Comparison of ENCODE assay signal across 9 mouse cellular contexts in genomic region chr4:101656956-101657570, GRCm38 (mm10). TPM values are rescaled to one million over a fixed set of nuclear protein-coding genes. Genes with fewer than 3 reads are reported as not detected.
DNase-seq lines count a peak whose midpoint lies in the region; ATAC-seq and TF ChIP-seq lines count a peak whose summit lies in the region.
"Had no signal": no experiment of that assay in that cellular context is flagged by ENCODE, and none has a peak within 500 bp of the region (broad histone marks: within the 10 kb centered on the region; RNA-seq: fewer than 3 reads in every experiment).

No protein-coding gene starts in this region.

- ATAC-seq in intestine, postnatal 0 days = no peak
- no peak for ATAC-seq in intestine, embryonic 15.5 days
- peak; percentile 6; the same call in 1 of the 2 replicates for ATAC-seq in erythroid progenitor cell, adult 5-6 weeks (replicated peaks; ENCODE audit: low FRiP score, poor library complexity, severe bottlenecking)
- ATAC-seq in midbrain, postnatal 0 days (ENCODE audit: low FRiP score) = no peak

- no peaks in the 10 kb centered on the region for H3K4me1 ChIP-seq in intestine, postnatal 0 days (replicated peaks; ENCODE audit: control insufficient read depth, insufficient read depth, low read length)
- H3K4me1 ChIP-seq in intestine, embryonic 15.5 days (replicated peaks) = no peaks in the 10 kb centered on the region; the same call in 1 of the 2 replicates
- no peaks in the 10 kb centered on the region for H3K4me1 ChIP-seq in midbrain, postnatal 0 days (ENCODE audit: insufficient read depth, low read length)

- peak; percentile 48 for DNase-seq in MEL-GATA-1-ER (ENCODE audit: extremely low read depth, low read depth)
- peak; percentile 67 for DNase-seq in midbrain, postnatal 0 days (ENCODE audit: low spot score)
- DNase-seq in left cerebral cortex, adult 8-10 months (ENCODE audit: low spot score in 2 of 2) = no peak
- DNase-seq in spleen, adult 12 weeks (ENCODE audit: low spot score) = no peak
- DNase-seq in right cerebral cortex, adult 2 months (ENCODE audit: low spot score in 2 of 2) = no peak
- DNase-seq: adrenal gland, postnatal 36 days had no signal

- no peaks in the 10 kb centered on the region for H3K27me3 ChIP-seq in intestine, postnatal 0 days (replicated peaks; ENCODE audit: control insufficient read depth, insufficient read depth, low read length)
- no peaks in the 10 kb centered on the region for H3K27me3 ChIP-seq in intestine, embryonic 15.5 days (replicated peaks)
- H3K27me3 ChIP-seq in midbrain, postnatal 0 days (ENCODE audit: insufficient read depth, low read length) = no peaks in the 10 kb centered on the region

- TF ChIP-seq CTCF in intestine, postnatal 0 days (IDR thresholded peaks at IDR 0.05; ENCODE audit: low read depth) = peak; percentile 76
- peak; percentile 81 for TF ChIP-seq CTCF in midbrain, postnatal 0 days (IDR thresholded peaks at IDR 0.05)

- no peaks in the 10 kb centered on the region for H3K9me3 ChIP-seq in intestine, postnatal 0 days (ENCODE audit: control insufficient read depth)
- no peaks in the 10 kb centered on the region for H3K9me3 ChIP-seq in intestine, embryonic 15.5 days
- H3K9me3 ChIP-seq in midbrain, postnatal 0 days (ENCODE audit: low read length) = no peaks in the 10 kb centered on the region

- no peak overlapping the region for H3K27ac ChIP-seq in intestine, postnatal 0 days (ENCODE audit: low read depth, low read length)
- H3K27ac ChIP-seq in intestine, embryonic 15.5 days = no peak overlapping the region
- no peak overlapping the region for H3K27ac ChIP-seq in midbrain, postnatal 0 days (ENCODE audit: low read depth, low read length)

- 39% methylated on average over 6 of the region's 6 CpGs for WGBS in intestine, postnatal 0 days
- WGBS in intestine, embryonic 15.5 days = 43% methylated on average over 6 of the region's 6 CpGs
- WGBS in midbrain, postnatal 0 days = 58% methylated on average over 6 of the region's 6 CpGs

- peaks cover 55% of the 10 kb centered on the region for H3K36me3 ChIP-seq in intestine, postnatal 0 days (ENCODE audit: control insufficient read depth, insufficient read depth)
- H3K36me3 ChIP-seq in intestine, embryonic 15.5 days = peaks cover 8% of the 10 kb centered on the region
- peaks cover 10% of the 10 kb centered on the region; the same call in 1 of the 2 replicates for H3K36me3 ChIP-seq in midbrain, postnatal 0 days (ENCODE audit: insufficient read depth, low read length)

- H3K4me2 ChIP-seq in intestine, postnatal 0 days (replicated peaks; ENCODE audit: low read depth) = no peak overlapping the region
- H3K4me2 ChIP-seq in intestine, embryonic 15.5 days (replicated peaks) = no peak overlapping the region
- no peak overlapping the region for H3K4me2 ChIP-seq in midbrain, postnatal 0 days (ENCODE audit: low read depth, low read length, poor library complexity, severe bottlenecking)

- H3K4me3 ChIP-seq in intestine, postnatal 0 days (ENCODE audit: low read depth, low read length) = no peak overlapping the region
- no peak overlapping the region for H3K4me3 ChIP-seq in intestine, embryonic 15.5 days (replicated peaks)
- H3K4me3 ChIP-seq in midbrain, postnatal 0 days (ENCODE audit: low read depth, low read length) = no peak overlapping the region

- H3K9ac ChIP-seq in intestine, postnatal 0 days (ENCODE audit: low read depth, low read length) = no peak overlapping the region
- no peak overlapping the region for H3K9ac ChIP-seq in intestine, embryonic 15.5 days
- no peak overlapping the region for H3K9ac ChIP-seq in midbrain, postnatal 0 days (replicated peaks; ENCODE audit: low read length, poor library complexity, severe bottlenecking)

RNA-seq across cellular contexts. Expression of gene Leprot, which starts 9.5 kb away (rescaled TPM):
- 130 and 137 TPM in 2 replicates for polyA plus RNA-seq in intestine, postnatal 0 days (2015; fragmentation: Nextera tagmentation; extraction: Ambion mirVana)
- 96.3 and 97.1 TPM in 2 replicates for polyA plus RNA-seq in intestine, embryonic 15.5 days (2015; fragmentation: Nextera tagmentation; extraction: Ambion mirVana)
- 39.0 and 44.3 TPM in 2 replicates for total RNA-seq in erythroid progenitor cell, adult 5-6 weeks (2015; ENCODE audit: low replicate concordance)
- 44.6 and 63.9 TPM in 2 replicates for total RNA-seq in erythroid progenitor cell, adult 5-6 weeks (2017; ENCODE audit: low replicate concordance)
- total RNA-seq in midbrain, postnatal 0 days (2014; rRNA removed) = 60.2 and 75.0 TPM in 2 replicates
- polyA plus RNA-seq in midbrain, postnatal 0 days (2015; fragmentation: Nextera tagmentation; extraction: Ambion mirVana) = 90.3 and 92.8 TPM in 2 replicates
- 10 to 100 TPM; 26.1 to 28.0 (median 27.1) TPM for total RNA-seq in left cerebral cortex, adult 8-10 months (2022)

Comparison
In these comparisons a context has a peak if more than half of its experiments do, and no peak if none do; other contexts are left out.
1. DNase-seq: peak in MEL-GATA-1-ER (single experiment) and midbrain, postnatal 0 days (single experiment); none in left cerebral cortex, adult 8-10 months (0 of 2), spleen, adult 12 weeks (single experiment) and right cerebral cortex, adult 2 months (0 of 2).